Mouse (Mus musculus): ENCODE results near the gene Klf11. TPM values are rescaled to one million over a fixed set of nuclear protein-coding genes. Genes with fewer than 3 reads are reported as not detected.

Gene Klf11
- 8.7 TPM for polyA plus RNA-seq (2014; fragmentation: Illumina TruSeq; extraction: RNeasy Lipid Tissue Mini Kit (QIAGEN cat#74804); ENCODE audit: low read depth, low replicate concordance)

GRCm38 (mm10) chr12:24651063-24651557 lies at the start of gene Klf11:
Klf11 (plus strand) TSS chr12:24651274.

GRCm38 (mm10) chr12:24681286-24682023 lies 30.4 kb downstream of the Klf11 start, which contains the start of gene Cys1:
Cys1 (minus strand) TSS chr12:24681813.

GRCm38 (mm10) chr12:24707954-24708823 lies 57.1 kb downstream of the Klf11 start, which contains the start of gene Rrm2:
Rrm2 (plus strand) TSS chr12:24708241.

Other genes starting within 250 kb of the Klf11 start
- gene Taf1b, start 152.9 kb upstream of the Klf11 start, polyA plus RNA-seq (2014; fragmentation: Illumina TruSeq; extraction: RNeasy Lipid Tissue Mini Kit (QIAGEN cat#74804); ENCODE audit: low read depth, low replicate concordance) = 11.4 TPM
- gene Grhl1, start 79.0 kb upstream of the Klf11 start, polyA plus RNA-seq (2014; fragmentation: Illumina TruSeq; extraction: RNeasy Lipid Tissue Mini Kit (QIAGEN cat#74804); ENCODE audit: low read depth, low replicate concordance) = 13.3 TPM
- 11.0 TPM for gene Cys1, start 30.5 kb downstream of the Klf11 start, polyA plus RNA-seq (2014; fragmentation: Illumina TruSeq; extraction: RNeasy Lipid Tissue Mini Kit (QIAGEN cat#74804); ENCODE audit: low read depth, low replicate concordance)
- 5.0 TPM for gene Rrm2, start 57.0 kb downstream of the Klf11 start, polyA plus RNA-seq (2014; fragmentation: Illumina TruSeq; extraction: RNeasy Lipid Tissue Mini Kit (QIAGEN cat#74804); ENCODE audit: low read depth, low replicate concordance)
- 27.4 TPM for gene Mboat2, start 179.6 kb downstream of the Klf11 start, polyA plus RNA-seq (2014; fragmentation: Illumina TruSeq; extraction: RNeasy Lipid Tissue Mini Kit (QIAGEN cat#74804); ENCODE audit: low read depth, low replicate concordance)